Mouse (Mus musculus) fibroblast of lung, adult 2 months (primary cell): ENCODE measurements around the gene Gmnn.

Experiments
- DNase-seq: peaks from one replicate; pipeline ENCODE4 v3.0.0-alpha.2; 2011; ENCODE audit warnings: low read depth

Gmnn gene

GRCm38 (mm10) chr13:24709656-24710396, 51.9 kb downstream of the Gmnn start:
- no peak for DNase-seq

- DNase-seq = no peak
These were observed 59.6 kb downstream of the Gmnn start for GRCm38 (mm10) chr13:24702128-24702527.
